Mouse (Mus musculus): ENCODE measurements at regions not wholly inside any gene's neighbourhood (a gene's known extent, or its start where the extent isn't known, plus 50 kb on each side); places are given as distances from the start of the nearest gene placed in this dataset.

- DNase-seq = no peak
Measured at GRCm38 (mm10) chr19:14880818-14881217, 283.0 kb upstream of the Tle4 start.

DNA sequence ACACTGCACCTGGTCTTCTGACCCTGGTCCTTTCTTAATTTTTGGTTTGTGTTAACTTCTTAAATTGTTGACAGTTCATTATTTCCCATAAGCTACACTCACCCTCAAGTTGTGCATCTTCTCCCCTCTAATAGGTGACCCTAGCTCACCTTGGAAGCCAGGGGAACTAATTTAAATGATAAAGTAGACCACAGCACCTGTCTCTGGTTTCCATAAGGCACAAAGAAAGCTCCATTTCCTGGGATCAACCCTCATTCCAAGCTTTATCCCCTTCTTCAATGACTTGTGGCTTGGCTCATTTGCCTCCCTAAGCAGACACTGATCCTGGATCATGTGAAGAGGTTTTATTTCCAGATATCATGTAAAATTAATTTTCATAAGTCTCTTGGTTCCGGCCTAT is 276.1 kb upstream of the Tle4 start:
- no peak for DNase-seq

DNA sequence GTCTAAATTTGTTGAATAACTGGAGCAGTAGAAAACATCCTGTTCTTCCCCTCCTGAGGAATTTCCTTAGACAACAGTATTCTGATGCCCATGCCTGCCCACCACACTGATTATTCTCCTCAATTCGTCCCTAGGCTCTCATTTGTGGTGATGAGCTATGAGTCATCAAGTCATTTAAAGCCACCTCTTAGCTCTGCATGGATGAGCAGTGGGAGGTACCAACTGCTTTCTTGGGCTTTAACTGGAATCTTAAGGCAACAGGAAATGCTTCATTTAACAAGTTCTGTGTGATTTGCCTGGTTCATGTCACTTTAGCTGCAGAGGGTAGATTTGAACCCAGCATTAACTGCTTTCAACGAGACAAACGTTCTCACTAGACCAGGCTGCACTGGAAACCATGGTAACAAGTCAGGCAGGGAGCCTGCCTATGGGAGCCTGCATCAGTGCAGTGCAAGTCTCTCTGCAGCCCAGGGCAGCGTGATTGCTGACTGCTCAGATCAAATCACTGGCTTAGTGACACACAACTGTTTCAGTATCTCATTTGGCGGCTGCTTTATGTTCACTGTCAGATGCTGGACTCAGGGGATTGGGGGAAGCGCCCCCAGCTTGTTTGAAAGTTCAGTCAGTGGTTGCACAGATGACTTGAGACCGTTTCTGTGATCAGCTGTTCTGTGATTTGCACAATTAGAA is 273.5 kb upstream of the Tle4 start:
- DNase-seq = no peak

DNA sequence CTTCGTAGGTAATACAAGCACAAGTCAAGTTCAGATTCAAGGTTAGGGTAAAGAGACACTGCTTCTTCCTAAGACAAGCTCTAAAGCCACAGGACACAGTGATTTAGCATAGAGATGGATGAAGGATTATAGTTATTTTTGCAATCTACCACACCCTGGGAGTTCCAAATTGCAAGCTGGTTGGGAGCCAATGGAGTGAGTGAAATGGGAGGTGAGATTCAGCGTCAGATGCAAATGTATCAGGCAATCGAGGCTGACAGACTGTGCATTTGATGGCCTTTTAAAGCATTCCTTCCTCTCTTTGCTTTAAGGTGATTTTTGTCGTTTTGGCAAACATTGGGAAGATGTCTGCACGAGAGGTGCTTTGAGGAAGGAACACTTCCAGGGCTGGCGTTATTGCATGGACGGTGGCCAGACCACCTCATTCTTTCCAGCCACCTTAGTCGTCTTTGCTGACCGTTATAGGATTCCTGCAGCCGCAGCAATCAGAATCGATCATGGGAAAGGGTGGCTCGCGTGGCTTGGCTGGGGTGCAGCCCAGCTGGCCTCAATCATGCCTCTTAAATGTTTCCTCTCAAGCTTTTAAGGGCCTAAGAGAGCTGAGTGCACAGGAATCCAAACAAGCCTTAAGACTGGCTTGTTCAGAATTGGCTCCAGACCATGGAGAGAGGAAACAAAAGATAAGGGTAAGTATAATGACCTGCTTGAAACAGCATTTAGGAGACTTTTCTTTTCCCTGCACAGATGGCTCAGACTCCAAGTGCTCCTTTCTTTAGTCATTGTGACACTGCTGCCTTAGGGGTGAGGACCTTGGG is 265.0 kb upstream of the Tle4 start:
- no peak for DNase-seq

- DNase-seq = no peak
Measured at GRCm38 (mm10) chr19:14855036-14855435, 257.2 kb upstream of the Tle4 start.

GRCm38 (mm10) chr19:14853416-14853815 is 255.6 kb upstream of the Tle4 start:
- DNase-seq = no peak

DNA sequence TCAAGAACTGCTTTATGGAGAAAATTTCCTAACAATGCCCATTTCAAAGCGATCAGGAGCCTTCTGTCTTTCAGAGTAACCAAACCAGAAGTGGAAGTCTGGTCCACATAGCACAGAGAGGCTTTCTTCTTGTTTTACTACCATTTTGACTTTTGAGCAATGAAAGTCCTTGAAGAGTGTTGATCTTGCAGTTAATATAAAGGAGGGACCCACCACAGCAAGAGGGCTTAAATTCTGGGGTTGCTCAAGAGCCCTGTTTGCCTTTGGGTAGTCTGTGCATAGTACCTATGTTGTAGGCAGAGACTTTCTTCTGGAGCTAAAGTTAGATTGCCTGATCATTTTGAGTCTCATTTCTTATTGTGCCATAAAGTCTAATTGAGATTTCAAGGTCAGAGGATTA is 251.7 kb upstream of the Tle4 start:
- no peak for DNase-seq

DNA sequence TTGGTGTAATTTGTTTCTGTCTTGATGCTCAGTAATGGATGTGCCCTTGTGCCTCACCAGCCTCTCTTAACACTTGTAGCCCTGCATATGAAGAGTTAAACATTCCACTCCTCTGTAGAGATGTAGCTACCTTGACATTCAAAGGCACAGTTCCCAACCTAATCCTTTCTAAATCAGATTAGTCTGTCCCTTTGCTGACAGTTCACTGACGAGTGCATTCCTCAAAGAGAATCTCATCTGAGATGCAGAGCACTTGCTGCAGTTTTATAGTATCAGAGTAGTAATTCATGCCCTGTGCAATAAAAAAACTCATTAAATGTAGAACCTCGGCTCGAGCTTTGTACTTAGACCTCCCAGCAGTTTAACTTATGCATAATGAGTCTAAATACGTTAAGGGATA is 249.3 kb upstream of the Tle4 start:
- DNase-seq = no peak

GRCm38 (mm10) chr19:14835629-14836028 is 237.8 kb upstream of the Tle4 start:
- DNase-seq = no peak

DNA sequence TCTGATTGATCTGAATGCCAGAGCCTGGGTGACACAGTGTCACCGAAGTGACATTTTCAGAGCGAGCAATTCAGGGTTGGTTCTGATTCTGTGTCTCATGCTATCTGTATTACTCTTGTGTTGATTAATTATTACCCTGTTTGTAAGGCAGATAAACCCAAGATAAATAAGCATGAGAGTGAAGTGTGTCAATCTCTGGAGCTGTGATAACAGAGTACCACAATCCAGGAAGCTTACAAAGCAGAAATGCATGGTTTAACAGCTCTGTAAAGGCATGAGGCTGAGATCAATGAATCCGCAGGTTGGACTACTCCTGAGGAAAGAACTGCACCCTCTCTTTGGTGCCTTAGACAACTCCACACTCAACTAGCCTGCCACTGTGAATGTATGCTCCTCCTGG is 218.5 kb upstream of the Tle4 start:
- DNase-seq = no peak

DNA sequence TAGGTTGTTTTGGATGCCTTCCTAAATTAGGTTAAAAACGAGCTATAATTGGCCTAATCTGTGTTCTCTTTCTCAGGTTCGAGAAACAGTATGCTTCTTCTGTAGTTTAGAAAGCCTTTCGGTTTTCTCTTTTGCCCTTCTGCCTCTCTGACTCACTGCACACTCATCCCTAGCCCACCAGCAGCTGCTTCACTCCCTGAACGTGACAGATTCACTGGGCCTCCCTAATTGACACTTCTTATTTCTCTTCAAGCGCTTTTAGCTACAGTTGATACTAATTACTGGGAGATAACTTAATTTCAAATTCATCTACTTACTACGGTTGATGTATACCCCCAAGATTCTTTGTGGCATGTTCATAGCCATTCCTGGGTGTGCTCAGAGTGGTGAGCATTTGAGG is 208.9 kb upstream of the Tle4 start:
- DNase-seq = no peak

GRCm38 (mm10) chr19:14802909-14803650 is 205.2 kb upstream of the Tle4 start:
- DNase-seq = no peak

GRCm38 (mm10) chr19:14801669-14802068 is 203.8 kb upstream of the Tle4 start:
- no peak for DNase-seq

DNA sequence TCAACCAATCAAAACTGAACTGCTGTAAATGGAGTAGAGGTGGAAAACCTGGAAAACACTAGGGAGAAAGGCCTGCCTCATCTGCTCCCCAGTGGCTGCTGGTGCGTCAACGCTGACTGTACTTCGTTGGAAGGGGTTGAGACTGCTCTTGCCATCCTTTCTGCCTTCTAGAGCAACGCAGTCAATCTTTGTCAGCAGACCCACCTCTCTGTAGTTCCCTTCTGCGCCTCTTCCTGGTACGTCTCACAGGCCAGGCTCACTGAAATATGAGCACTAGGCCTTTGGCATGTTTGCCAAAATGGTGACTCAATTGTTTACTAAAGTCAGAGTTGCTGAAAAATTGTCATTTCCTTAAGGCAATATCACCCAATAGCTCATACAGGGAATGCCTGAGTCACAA is 201.2 kb upstream of the Tle4 start:
- no peak for DNase-seq

DNA sequence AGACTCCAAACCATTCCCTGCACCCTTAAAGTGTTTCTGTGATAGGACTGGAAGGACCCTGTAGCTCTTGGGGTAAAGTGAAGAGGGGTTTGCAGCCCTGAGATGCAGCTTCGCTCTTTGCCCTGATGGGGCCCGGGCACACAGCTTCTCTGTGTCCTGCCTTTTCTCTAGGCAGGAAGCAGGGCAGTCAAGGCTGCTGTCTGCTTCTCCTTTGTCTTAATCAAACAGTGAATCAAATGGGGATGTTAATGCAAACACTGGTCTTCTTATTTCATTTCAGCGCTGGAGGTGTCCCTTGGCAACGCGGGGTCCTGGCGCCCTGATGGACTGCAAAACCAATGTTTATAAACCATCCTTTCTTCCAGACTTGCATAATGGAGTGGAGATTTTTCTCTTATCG is 200.6 kb upstream of the Tle4 start:
- DNase-seq = no peak

DNA sequence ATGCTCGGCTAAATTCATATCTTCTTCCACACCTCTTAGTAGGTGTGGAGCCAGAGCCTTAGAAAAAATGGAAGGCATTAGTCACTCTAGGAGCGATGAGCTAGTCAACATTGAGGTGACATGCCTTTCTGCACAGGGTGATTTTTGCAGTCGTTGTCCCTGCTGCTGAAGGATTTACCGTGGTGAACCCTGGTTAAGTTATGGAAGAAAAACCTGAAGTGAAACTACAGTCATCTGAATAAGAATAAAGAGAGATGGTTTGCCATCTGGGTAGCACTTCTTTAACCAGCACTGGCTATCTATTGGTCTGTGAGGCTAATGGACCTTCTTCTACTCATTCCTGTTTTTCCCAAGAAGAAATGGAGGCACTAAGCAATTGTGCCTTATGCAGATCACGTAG is 198.1 kb upstream of the Tle4 start:
- DNase-seq = no peak

DNA sequence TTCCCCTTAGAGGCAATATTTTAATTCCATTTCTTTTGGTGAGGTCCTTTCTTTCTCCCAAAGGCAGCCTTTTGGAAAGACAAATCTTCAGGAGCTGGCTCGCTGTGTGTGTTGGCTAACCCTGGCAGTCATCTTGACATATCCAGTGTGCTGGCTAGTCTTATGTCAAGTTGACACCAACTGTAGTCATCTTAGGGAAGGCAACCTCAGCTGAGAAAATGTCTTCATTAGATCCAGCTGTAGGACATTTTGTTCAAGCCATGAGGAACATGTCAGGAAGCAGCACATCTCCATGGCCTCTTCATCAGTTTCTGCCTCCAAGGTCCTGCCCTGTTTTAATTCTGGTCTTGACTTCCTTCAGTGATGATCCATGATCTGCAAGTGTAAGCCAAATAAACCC is 192.1 kb upstream of the Tle4 start:
- no peak for DNase-seq

- no peak for DNase-seq
Measured at GRCm38 (mm10) chr19:14788630-14789029, 190.8 kb upstream of the Tle4 start.

DNA sequence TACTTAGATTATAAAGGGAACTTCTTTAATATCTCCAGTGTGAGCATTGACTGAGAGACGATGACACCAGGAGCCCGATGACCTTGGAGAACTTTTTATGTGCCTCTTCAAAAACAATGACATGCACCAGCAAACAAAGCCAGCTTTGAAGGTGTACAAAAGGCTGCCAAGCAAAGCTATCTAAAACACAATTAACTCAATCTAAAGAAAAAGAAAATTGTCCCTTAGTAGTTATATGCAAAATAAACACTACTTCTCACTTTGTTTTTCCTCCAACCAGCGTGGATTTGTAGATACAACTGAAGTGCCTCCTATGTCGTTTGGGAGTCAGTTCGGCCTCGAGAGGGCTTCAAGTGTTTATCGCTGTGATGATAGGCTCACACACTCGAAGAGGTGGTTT is 189.0 kb upstream of the Tle4 start:
- no peak for DNase-seq

DNA sequence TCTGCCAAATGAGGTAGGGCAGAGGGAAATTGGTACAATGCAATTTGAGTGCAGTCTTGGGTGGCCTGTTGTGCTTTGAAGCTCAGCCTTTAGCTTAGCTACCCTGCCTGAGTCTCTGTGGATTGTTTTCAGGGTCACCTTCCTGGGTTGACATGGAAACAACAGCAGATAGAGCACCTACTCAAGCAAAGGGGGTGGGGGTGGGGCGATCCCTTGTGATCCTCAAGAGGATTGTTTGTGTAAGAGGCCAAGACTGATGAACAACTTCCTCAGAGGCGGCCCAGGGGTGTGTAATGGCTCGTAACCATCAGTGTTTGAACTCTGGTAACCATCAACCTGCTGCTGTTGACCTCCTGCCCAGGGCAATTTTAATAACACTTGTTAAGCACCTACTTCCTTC is 187.8 kb upstream of the Tle4 start:
- no peak for DNase-seq

GRCm38 (mm10) chr19:14777709-14778108 is 179.9 kb upstream of the Tle4 start:
- DNase-seq = no peak

DNA sequence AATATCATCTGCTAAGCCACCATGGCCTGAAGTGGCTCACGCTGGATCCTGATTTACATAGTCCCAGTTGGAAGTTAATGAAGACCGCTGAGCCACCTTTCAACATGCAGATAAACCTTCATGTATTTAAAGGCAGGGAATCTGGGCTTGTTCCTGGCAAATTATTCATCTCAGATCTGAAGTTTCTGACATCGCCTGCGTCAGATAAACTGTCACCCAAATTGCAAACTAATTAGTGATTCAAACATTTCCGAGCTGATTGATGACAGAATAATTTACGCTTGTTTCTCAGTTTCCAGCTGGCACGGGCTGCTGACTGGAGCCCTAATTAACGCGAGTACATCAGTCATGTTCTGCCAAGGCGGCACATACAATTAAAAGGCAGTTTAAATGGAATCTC is 179.3 kb upstream of the Tle4 start:
- no peak for DNase-seq

DNA sequence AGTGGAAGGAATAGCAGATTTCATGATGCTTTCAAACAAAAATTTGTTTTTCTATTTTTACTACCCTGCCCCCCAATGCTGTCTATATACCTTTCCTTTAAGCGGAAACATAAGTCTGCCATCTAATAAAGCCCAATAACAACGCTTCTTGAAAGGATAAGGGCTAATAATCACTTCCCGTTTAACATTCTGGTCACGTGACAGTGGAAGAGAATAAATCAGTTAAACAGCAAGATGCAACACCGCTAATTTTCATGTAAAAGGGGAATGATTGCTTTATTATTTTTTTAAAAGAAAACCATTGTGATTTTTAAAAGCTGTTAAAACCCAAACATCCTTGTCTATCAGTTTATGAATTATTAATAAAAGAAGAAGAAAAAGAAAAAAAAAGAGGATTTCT is 178.9 kb upstream of the Tle4 start:
- no peak for DNase-seq

GRCm38 (mm10) chr19:14772794-14773193 is 174.9 kb upstream of the Tle4 start:
- DNase-seq = no peak
